Mouse (Mus musculus): Measurements from ENCODE around the gene Sidt1.

Gene Sidt1

DNA sequence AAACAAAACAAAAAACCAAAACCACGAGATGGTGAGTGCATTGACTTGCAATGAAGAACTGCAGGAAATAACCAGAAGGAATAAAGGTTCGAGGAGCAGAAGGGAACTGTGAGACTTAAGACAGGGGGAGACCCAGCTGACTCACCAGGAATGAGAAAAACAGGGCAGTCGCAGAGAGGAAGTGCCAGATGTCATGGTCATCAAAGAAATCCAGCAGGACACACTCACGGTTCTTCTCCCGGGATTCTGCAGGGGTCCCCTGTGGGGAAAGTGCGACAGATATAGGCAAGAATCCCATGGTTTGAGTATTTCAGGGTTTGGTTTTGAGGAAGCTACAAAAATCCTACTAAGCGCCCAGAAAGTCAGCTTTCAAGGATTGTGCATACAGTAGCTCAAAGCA, 89.7 kb downstream of the Sidt1 start:
- no peak for DNase-seq

DNA sequence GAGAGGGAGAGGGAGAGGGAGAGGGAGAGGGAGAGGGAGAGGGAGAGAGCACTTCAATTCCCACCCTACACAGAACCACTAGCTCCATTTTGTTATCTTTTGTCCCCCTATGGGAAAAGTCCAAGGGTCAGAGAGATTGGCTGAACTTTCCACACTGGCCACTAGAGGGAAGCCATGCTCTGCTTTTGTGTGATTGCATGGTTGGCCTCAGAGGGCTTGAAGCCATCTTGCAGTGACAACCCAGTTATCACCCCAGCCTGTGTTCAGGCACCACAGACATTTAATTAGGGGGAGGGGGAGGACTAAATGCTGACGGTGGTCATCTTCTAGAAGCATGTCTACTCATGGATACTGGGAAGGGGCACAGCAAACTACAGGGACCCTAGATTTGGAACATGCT, 90.4 kb downstream of the Sidt1 start:
- peak; percentile 64 to 84 for DNase-seq

DNA sequence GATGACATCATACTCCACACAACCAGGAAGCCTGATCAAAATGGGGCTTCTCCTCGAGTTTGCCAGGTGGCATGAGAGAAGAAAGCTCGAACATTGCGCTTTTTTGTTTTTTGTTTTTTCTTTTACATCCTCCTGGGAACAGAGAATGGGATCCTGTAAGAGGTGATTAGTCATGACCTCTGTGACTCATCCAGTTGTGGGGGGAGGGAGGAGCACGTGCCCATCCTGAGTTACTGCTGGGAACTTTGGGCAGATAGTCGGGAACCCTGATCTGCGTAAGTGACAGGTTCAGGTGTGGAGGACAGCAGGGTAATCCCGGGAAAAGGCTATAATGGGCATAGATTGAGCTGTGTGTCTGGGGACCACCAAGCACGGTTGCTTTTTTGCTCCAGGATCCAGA, 92.6 kb downstream of the Sidt1 start:
- DNase-seq: no peak

DNA sequence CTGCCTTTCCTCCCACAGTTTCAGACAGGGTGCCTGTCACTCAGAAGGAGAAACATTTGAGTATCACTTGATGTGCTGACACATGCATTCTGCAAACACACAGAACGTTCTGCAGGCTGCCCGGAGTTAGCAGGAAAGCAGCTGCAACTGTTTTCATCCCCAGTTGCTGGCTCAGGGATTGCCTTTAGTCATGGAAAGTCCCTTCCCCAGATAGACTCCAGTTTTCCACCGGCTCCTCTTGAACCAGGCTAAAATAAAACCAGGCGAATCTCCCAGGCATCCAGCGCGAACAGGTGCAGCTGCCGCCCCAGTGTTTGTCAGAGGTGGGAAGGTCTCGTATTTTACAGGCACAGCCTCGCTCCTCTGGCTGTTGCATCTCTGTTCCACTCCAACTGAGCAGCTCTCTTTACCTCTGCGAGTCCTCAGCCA, 94.1 kb downstream of the Sidt1 start:
- no peak for DNase-seq

DNA sequence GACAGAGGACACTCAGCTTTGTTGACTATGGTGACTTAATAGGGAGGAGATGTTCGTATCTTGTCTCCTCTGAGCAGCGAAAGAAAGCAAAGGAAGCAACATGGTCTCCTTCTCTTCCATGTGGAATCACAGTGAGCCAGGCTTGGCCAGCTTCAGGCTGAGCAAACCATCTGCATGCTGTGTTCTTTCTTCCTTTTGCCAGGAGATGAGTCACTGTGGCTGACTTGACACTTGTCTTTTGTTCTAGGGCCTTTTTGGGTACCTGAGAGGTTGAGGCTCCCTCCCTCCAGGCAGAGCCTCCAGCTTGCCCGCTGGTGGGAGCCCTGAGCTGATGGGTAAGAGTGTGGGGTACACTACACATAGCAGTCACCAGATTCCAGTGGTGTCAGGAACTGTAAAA, 95.2 kb downstream of the Sidt1 start:
- no peak for DNase-seq

DNA sequence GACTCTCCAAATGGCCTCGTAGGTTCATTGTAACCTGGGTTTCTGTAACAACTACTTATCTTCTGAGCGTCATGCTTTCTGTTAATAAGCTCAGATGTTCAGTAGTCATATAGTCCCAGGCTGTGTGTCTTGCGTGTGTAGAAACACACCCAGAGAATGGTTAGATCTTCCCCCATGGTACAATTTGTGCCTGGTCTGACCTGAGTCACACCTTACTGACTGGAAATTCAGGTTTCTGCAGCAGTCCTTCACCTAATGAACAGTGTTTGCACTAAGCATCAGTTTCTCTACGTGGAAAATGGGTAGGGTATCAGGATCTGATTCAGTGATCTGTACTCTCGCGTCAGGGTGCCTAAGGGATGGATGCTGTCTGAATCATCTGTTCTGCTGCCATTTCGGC, 100.0 kb downstream of the Sidt1 start:
- no peak for DNase-seq

DNA sequence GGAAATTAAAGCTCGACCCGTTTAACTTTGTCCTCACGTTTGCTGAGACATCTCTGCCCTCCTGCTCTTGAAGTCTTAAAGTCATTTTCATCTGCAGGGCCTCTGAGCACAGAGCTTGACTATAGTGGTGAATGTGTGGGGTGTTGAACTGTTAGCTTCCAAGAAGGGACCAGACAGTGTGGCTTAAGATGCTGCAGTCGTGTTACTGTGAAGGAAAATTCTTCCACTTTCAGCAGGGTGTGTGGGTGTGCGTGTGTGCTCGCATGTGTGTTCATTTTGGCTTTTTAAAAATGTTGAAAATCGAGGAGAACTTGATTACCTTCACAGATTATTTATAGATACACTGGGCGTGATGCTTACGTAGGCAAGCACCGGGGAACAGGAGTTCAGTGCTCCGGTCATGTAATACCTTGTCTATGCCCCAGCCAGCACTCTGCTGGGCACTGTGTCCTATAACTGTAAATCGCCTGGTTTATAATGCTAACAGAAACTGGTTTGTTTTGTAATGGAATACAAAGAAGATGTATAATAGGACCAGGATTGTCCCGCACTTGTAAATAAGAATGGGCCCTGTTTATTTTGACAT, 106.2 kb downstream of the Sidt1 start:
- no peak for DNase-seq

DNA sequence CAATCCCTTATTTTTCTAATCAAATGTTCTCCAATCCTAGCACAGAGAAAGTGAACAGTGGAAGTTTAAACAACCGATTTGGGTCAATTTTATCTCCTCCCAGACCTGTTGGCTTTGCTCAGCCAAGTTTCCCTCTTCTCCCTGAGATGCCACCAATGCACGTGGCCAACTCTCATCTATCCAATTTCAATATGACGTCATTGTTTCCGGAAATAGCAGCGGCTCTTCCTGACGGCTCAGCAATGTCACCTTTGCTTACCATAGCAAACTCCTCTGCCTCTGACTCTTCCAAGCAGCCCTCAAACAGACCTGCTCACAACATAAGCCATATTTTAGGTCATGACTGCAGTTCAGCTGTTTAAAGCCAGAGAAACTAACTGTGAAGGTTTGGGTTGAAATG, 111.5 kb downstream of the Sidt1 start:
- no peak for DNase-seq

DNA sequence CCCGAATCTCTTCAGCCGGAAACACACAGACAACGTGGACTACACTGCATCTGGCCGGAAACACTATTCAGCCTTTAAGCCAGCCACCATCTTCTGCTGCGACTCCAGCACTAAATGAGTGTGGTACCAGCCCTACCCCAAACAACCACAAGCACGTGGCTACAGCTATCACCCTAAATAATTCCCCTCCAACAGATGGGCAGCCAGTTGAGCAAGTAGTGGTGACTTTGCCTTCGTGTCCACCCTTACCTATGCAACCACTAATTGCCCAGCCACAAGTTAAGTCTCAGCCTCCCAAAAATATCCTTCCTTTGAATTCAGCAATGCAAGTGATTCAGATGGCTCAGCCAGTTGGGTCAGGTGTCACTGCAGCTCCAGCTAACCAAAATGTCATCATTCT, 116.6 kb downstream of the Sidt1 start:
- no peak for DNase-seq

DNA sequence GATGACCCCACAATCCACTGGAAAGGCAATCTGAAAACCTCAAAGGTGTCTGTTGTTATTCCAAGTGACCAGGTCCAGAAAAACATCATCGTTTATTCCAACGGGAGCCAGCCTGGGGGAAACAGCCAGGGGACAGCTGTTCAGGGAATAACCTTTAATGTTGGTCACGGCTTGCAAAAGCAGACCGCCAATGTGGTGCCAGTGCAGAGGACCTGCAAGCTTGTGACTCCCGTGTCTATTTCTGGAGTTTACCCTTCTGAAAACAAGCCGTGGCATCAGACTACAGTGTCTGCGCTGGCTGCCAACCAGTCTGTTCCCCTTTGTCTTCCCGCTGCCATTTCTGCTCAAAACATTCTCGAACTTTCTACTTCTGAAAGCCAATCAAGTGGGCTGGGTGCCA, 117.5 kb downstream of the Sidt1 start:
- DNase-seq: no peak

DNA sequence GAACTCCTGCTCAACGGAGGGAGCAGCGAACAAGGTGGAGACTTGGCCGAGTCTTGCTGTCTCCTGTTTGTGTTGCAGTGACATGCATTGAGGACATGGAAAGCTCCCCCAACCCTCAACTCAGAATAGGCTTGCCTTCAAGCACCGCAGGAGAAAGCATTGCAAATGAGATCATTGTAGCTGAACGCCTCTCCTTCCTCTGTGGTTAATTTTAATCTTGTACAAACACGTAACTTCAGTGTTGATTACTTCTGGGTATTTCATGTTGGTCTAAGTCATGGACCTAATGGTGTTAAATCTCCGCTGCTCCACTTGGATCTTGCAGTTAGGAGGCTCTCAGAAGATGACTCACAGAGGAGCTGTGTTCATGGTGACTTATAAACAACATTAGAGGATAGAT, 120.3 kb downstream of the Sidt1 start:
- DNase-seq: no peak

DNA sequence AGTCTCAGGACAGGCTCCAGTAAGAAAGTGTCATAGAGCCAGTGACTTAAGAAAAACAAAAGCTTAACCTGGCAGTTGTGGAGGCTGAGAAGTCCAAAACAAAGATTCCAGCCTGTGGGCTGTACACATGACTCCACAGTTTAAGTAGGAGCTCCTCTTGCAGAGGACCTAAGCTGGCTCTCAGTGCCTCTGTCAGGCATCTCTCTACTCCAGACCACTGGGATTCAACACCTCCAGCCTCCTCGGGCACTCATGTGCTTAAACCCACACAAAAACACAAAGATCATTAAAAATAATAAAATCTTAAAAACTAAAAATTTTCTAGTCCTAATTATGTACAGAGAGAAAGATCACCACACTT, 122.0 kb downstream of the Sidt1 start:
- DNase-seq: no peak

DNA sequence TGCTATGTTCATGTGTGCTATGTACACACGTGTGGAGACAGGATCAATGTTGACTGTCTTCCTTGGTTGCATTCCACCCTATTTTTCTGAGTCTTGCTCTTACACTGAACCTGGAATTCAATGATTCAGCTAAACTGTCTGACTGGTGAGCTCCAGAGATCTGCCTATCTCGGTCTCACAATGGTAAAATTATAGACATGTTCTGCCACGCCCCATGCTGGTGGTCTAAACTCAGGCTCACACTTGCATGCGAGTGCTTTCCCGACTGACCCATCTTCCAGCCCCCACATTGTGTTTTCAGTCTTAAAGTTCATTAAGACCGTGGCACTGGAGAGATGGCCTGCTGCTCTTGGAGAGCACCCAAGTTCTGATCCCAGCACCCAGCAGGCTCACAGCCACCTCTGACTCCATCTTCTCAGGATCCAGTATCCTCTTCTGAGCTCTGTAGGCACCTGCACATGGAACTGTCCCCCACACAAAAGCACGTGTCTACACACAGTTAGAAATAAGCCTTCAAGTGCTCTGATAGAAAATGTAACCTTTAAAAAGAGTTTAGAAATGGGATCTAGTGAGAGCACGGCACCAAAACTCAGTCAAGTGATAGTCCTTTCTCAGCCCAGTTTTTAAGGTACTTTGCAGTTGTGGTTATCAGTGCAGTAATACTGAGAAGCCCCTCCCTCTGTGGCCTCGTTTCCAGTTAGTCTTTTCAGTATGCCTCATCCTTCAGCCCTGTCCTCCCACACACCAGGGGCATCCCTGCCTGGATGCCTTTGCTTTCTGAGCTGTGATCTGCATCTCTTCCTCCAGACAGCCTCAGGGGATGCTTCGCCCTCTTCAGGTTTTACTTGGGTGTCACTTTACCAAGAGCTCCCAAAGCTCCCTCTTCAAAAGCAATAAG, 122.6 kb downstream of the Sidt1 start:
- no peak for DNase-seq

DNA sequence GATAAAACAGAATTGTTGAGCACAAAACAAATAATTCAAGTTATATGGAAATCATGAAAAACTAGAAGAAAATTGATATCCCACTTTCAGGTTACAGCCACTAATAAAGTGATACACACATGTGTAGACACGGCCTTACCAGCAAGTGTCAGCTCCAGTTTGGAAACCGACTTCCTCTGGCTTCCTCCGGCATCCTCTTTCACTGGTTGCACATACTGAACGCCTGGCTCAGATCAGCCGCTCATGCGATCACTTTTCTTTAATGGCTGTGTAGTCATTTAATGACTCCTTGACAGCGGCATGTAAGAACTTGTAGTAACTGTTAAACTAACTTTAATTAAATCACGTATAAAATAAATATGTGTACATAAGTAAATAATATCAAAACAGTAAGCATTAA, 127.0 kb downstream of the Sidt1 start:
- DNase-seq: no peak

DNA sequence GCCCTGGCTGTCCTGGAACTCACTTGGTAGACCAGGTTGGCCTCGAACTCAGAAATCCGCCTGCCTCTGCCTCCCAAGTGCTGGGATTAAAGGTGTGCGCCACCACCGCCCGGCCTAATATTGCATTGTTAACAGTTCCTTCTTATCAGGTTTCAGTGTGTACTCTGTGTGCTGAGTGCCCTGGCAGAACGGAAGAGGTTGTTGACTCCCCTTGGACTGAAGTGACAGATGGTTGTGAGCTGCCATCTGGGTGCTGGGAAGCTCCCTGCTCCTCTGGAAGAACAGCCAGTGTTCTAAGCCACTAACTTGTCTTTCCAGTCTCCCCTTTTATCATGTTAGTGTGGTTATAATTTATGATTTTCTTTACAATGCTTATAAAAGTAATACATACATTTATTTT, 128.7 kb downstream of the Sidt1 start:
- peak in 1 of 2 experiments; percentile 33 for DNase-seq

DNA sequence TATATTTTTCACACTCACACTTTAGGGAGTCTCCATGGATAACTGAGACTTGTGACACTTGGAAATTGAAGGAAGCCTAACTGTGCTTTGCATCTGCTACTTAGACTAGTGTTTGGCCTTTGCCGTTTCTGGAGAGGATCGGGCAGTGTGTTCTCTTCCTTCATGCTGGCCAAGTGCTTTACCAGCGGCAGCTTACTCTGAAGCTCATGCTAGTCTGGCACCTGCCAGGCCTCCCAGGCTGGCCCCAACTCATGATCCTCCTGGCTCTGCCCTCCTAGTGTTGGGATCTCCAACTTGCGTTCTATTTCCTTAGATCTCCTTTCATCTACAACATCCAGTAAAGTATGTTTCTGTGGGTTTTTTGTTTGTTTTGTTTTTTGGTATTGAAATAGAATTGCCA, 132.8 kb downstream of the Sidt1 start:
- no peak for DNase-seq

DNA sequence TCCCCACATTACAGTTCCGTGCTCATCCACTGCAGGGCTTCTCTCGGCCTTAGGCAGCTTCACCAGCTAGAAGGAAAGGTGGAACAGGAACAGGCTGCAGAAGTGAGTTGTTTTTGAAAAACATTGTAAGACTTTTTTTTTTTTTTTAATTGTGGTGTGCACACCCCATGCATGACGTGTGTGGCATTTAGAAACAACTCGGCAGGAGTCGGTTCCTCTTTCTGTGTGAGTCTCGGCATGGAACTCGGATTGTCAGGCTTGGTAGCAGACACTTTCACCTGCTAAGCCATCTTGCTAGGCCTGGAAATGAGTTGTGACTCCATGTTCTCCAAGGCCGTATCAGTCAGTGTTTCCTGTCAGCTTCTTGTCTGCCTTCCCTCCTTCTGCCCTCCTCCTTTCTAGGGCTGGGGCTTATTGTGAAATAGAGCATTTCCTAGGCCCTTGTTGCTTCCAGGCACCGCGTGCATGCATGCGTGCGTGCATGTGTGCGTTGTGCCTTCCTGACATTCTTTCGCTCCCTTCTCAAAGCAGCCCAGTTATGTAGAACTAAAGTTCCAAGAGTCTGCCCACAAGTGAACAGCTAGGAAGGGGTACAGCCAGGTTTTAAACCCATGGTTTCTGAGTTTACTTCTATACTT, 133.8 kb downstream of the Sidt1 start:
- DNase-seq: peak in 1 of 2 experiments; percentile 38

DNA sequence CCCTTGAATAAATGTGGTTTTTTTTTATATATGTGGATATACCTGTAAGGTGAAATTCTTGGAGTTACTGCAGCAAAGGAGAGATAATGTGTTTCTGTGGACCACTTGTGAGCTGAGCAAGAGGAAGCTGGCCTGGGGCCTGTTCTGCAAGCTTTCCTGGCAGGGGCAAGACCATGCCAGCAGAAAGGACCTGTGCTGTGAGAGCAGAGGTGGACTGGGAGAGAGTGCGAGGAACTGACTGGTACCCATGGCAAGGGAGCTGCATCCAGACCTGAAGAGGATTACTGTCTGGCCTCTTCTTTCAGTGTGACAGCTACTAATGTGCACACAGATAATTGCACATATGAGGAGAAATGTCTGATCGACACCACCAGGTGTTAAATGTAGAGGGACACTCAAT, 142.0 kb downstream of the Sidt1 start:
- DNase-seq: no peak

All from lung, postnatal 4 days (tissue).